Mouse (Mus musculus): ENCODE measurements around the gene H2afy. TPM values are rescaled to one million over a fixed set of nuclear protein-coding genes. Genes with fewer than 3 reads are reported as not detected.

The H2afy gene
- 56.3 and 61.0 TPM in 2 replicates for polyA plus RNA-seq (2012; rRNA removed)

- Histone ChIP-seq H3K36me3 (ENCODE audit: control insufficient read depth, insufficient read depth, low read length) (no peaks in the 10 kb centered on the region), H3K4me1 (ENCODE audit: control insufficient read depth, insufficient read depth, low read length) (peaks cover 16% of the 10 kb centered on the region), H3K27ac (ENCODE audit: control insufficient read depth, insufficient read depth, low read depth, low read length) (peak within 1 kb of the TSS; percentile 90), H3K4me3 (ENCODE audit: control insufficient read depth, low read depth, low read length) (peak within 1 kb of the TSS; percentile 91), H3K27me3 (ENCODE audit: control insufficient read depth, insufficient read depth, low read length) (no peaks in the 10 kb centered on the region)
- TF ChIP-seq POLR2A (IDR thresholded peaks at IDR 0.05; ENCODE audit: control insufficient read depth, low read depth, low read length) (no peak), CTCF (IDR thresholded peaks at IDR 0.05; ENCODE audit: control insufficient read depth, insufficient read depth, insufficient replicate concordance, low read depth, low read length) (no peak)
These were observed at the start of gene H2afy for GRCm38 (mm10) chr13:56136200-56136599. Gene H2afy, minus strand, starts transcription at chr13:56136361.

- H3K4me3 ChIP-seq (ENCODE audit: control insufficient read depth, low read depth, low read length): no peak overlapping the region
- H3K27ac ChIP-seq (ENCODE audit: control insufficient read depth, insufficient read depth, low read depth, low read length): no peak overlapping the region
- TF ChIP-seq CTCF (IDR thresholded peaks at IDR 0.05; ENCODE audit: control insufficient read depth, insufficient read depth, insufficient replicate concordance, low read depth, low read length): no peak
- TF ChIP-seq POLR2A (IDR thresholded peaks at IDR 0.05; ENCODE audit: control insufficient read depth, low read depth, low read length): no peak
- no peaks in the 10 kb centered on the region; the same call in 1 of the 2 replicates for H3K4me1 ChIP-seq (ENCODE audit: control insufficient read depth, insufficient read depth, low read length)
- no peaks in the 10 kb centered on the region for H3K36me3 ChIP-seq (ENCODE audit: control insufficient read depth, insufficient read depth, low read length)
- H3K27me3 ChIP-seq (ENCODE audit: control insufficient read depth, insufficient read depth, low read length): no peaks in the 10 kb centered on the region
These were observed 47.5 kb upstream of the H2afy start for GRCm38 (mm10) chr13:56183687-56184086.

GRCm38 (mm10) chr13:56181424-56181823 is 45.3 kb upstream of the H2afy start:
- H3K4me1 ChIP-seq (ENCODE audit: control insufficient read depth, insufficient read depth, low read length): peaks cover under 1% of the 10 kb centered on the region
- H3K27me3 ChIP-seq (ENCODE audit: control insufficient read depth, insufficient read depth, low read length): no peaks in the 10 kb centered on the region
- no peaks in the 10 kb centered on the region for H3K36me3 ChIP-seq (ENCODE audit: control insufficient read depth, insufficient read depth, low read length)
- no peak overlapping the region for H3K27ac ChIP-seq (ENCODE audit: control insufficient read depth, insufficient read depth, low read depth, low read length)
- TF ChIP-seq POLR2A (IDR thresholded peaks at IDR 0.05; ENCODE audit: control insufficient read depth, low read depth, low read length): no peak
- TF ChIP-seq CTCF (IDR thresholded peaks at IDR 0.05; ENCODE audit: control insufficient read depth, insufficient read depth, insufficient replicate concordance, low read depth, low read length): no peak
- no peak overlapping the region for H3K4me3 ChIP-seq (ENCODE audit: control insufficient read depth, low read depth, low read length)

GRCm38 (mm10) chr13:56178416-56179035 is 42.4 kb upstream of the H2afy start, which contains the start of gene Tifab:
Gene Tifab, minus strand, starts transcription at chr13:56178885.
- Histone ChIP-seq H3K27ac (ENCODE audit: control insufficient read depth, insufficient read depth, low read depth, low read length) (no peak within 1 kb of the TSS), H3K4me3 (ENCODE audit: control insufficient read depth, low read depth, low read length) (no peak within 1 kb of the TSS), H3K4me1 (ENCODE audit: control insufficient read depth, insufficient read depth, low read length) (peaks cover 12% of the 10 kb centered on the region), H3K27me3 (ENCODE audit: control insufficient read depth, insufficient read depth, low read length) (no peaks in the 10 kb centered on the region), H3K36me3 (ENCODE audit: control insufficient read depth, insufficient read depth, low read length) (no peaks in the 10 kb centered on the region)
- TF ChIP-seq POLR2A (IDR thresholded peaks at IDR 0.05; ENCODE audit: control insufficient read depth, low read depth, low read length): no peak
- TF ChIP-seq CTCF (IDR thresholded peaks at IDR 0.05; ENCODE audit: control insufficient read depth, insufficient read depth, insufficient replicate concordance, low read depth, low read length): no peak

- no peak overlapping the region for H3K27ac ChIP-seq (ENCODE audit: control insufficient read depth, insufficient read depth, low read depth, low read length)
- H3K4me3 ChIP-seq (ENCODE audit: control insufficient read depth, low read depth, low read length): no peak overlapping the region
These were observed 40.1 kb upstream of the H2afy start for GRCm38 (mm10) chr13:56176310-56176709.

GRCm38 (mm10) chr13:56175848-56176247 is 39.7 kb upstream of the H2afy start:
- TF ChIP-seq POLR2A (IDR thresholded peaks at IDR 0.05; ENCODE audit: control insufficient read depth, low read depth, low read length): no peak
- TF ChIP-seq CTCF (IDR thresholded peaks at IDR 0.05; ENCODE audit: control insufficient read depth, insufficient read depth, insufficient replicate concordance, low read depth, low read length): no peak
- Histone ChIP-seq H3K27ac (ENCODE audit: control insufficient read depth, insufficient read depth, low read depth, low read length) (no peak overlapping the region), H3K36me3 (ENCODE audit: control insufficient read depth, insufficient read depth, low read length) (no peaks in the 10 kb centered on the region), H3K27me3 (ENCODE audit: control insufficient read depth, insufficient read depth, low read length) (no peaks in the 10 kb centered on the region), H3K4me1 (ENCODE audit: control insufficient read depth, insufficient read depth, low read length) (peaks cover 12% of the 10 kb centered on the region), H3K4me3 (ENCODE audit: control insufficient read depth, low read depth, low read length) (no peak overlapping the region)

More at GRCm38 (mm10) chr13:56176310-56176709, 40.1 kb upstream of the H2afy start:
- Histone ChIP-seq H3K36me3 (ENCODE audit: control insufficient read depth, insufficient read depth, low read length) (no peaks in the 10 kb centered on the region), H3K27me3 (ENCODE audit: control insufficient read depth, insufficient read depth, low read length) (no peaks in the 10 kb centered on the region), H3K4me1 (ENCODE audit: control insufficient read depth, insufficient read depth, low read length) (peaks cover 12% of the 10 kb centered on the region)
- no peak for TF ChIP-seq POLR2A (IDR thresholded peaks at IDR 0.05; ENCODE audit: control insufficient read depth, low read depth, low read length)
- no peak for TF ChIP-seq CTCF (IDR thresholded peaks at IDR 0.05; ENCODE audit: control insufficient read depth, insufficient read depth, insufficient replicate concordance, low read depth, low read length)

GRCm38 (mm10) chr13:56172901-56173545 is 36.9 kb upstream of the H2afy start:
- no peaks in the 10 kb centered on the region for H3K27me3 ChIP-seq (ENCODE audit: control insufficient read depth, insufficient read depth, low read length)
- peaks cover 12% of the 10 kb centered on the region for H3K4me1 ChIP-seq (ENCODE audit: control insufficient read depth, insufficient read depth, low read length)
- H3K27ac ChIP-seq (ENCODE audit: control insufficient read depth, insufficient read depth, low read depth, low read length): no peak overlapping the region
- H3K4me3 ChIP-seq (ENCODE audit: control insufficient read depth, low read depth, low read length): no peak overlapping the region
- TF ChIP-seq POLR2A (IDR thresholded peaks at IDR 0.05; ENCODE audit: control insufficient read depth, low read depth, low read length): no peak
- no peak for TF ChIP-seq CTCF (IDR thresholded peaks at IDR 0.05; ENCODE audit: control insufficient read depth, insufficient read depth, insufficient replicate concordance, low read depth, low read length)
- no peaks in the 10 kb centered on the region for H3K36me3 ChIP-seq (ENCODE audit: control insufficient read depth, insufficient read depth, low read length)
